Mouse (Mus musculus) Patski (cell line): ENCODE data around the gene Ecpas. TPM values are rescaled to one million over a fixed set of nuclear protein-coding genes. Genes with fewer than 3 reads are reported as not detected.

ENCODE experiments used
- ATAC-seq: fragments of 100-300 bp; one replicate; pipeline ENCODE4 v1.8.0; 2021
- CTCF ChIA-PET: fragments of 350-600 bp; sonication (Branson Sonifier 250); formaldehyde crosslinking; loops from one replicate; lab custom pipeline; 2022; ENCODE audit warnings: inconsistent platforms; lab: Charles Lee
- POLR2A ChIA-PET: fragments of 350-600 bp; sonication (Branson Sonifier 250); formaldehyde crosslinking; loops from one replicate; lab custom pipeline; 2022; ENCODE audit warnings: antibody characterized with exemption, inconsistent platforms; lab: Charles Lee
- DNase-seq: peaks from one replicate; pipeline ENCODE4 v3.0.0-alpha.2; 2011; ENCODE audit warnings: low read depth, low spot score
- H3K27me3 ChIP-seq: fragments of 371-371 bp; one replicate; pipeline ENCODE4 v1.5.1; 2021
- CTCF ChIP-seq: fragments of 100-300 bp; IDR thresholded peaks from one replicate; pipeline ENCODE4 v1.5.1; 2021
- in situ Hi-C: fragments of 300-500 bp; cut with MboI; formaldehyde crosslinking; loops from 3 replicates; pipeline ENCODE4 v1.11.1; 2018; ENCODE audit warnings: low pct_unique_long_range_greater_than_20kb, mixed read lengths
- polyA plus RNA-seq: library from polyadenylated mRNA; unstranded; gene quantifications from one replicate; pipeline ENCODE4 v1.2.3, GENCODE M21; 2021

Ecpas gene
- polyA plus RNA-seq, 1 experiment from 2014 or later: 37.8 TPM

DNA sequence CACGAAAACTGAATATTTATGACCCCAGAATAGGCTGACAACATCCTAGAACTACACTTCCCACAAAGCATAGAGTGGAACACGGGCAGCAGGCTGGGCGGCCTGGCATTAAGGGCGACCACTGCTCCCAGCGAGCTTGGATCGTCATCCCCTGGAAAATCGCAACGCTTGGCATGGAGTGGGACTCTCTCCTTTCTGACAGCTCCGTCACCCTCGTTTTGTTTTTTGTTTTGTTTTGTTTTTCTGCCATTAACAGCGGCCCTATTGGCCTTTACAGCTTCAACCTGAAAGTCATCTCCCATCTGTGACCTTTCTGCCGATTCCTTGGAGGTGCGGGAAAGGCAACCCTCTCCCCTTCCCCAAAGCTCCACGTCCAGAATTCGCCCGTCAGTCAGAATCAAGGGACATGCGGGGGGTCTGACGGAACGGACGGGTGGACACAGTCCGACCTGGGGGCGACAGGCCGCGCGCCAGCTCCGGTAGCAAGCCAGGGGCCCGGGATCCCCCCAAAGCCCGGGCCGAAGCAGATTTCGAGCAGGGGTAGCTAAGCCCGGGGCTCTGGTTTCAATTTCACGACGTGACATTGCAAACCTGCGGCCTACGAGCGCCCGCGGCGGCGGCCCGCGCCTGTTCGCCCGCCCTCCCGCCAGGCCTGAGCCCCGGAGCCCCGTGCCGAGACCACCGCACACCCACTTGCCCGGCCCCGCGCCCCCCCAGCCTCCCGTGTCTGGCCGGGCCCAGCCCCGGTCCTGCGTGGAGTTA is 1.3 kb downstream of the Ecpas start:
- ATAC-seq (peak; percentile 32), DNase-seq (peak; percentile 12)
- H3K27me3 ChIP-seq: no peaks in the 10 kb centered on the region
- ChIA-PET POLR2A (interaction anchor here (0.8 to 1.3 kb wide), 4 partner anchors 11 to 42 kb away, joined by 3 read pairs; no protein-coding TSS in a partner anchor), CTCF (interaction anchor here (1.6 kb wide), 1 partner anchor 74 kb away, joined by 3 read pairs; no protein-coding TSS in a partner anchor)
- in situ Hi-C loops: no loop called here
- no peak for TF ChIP-seq CTCF

DNA sequence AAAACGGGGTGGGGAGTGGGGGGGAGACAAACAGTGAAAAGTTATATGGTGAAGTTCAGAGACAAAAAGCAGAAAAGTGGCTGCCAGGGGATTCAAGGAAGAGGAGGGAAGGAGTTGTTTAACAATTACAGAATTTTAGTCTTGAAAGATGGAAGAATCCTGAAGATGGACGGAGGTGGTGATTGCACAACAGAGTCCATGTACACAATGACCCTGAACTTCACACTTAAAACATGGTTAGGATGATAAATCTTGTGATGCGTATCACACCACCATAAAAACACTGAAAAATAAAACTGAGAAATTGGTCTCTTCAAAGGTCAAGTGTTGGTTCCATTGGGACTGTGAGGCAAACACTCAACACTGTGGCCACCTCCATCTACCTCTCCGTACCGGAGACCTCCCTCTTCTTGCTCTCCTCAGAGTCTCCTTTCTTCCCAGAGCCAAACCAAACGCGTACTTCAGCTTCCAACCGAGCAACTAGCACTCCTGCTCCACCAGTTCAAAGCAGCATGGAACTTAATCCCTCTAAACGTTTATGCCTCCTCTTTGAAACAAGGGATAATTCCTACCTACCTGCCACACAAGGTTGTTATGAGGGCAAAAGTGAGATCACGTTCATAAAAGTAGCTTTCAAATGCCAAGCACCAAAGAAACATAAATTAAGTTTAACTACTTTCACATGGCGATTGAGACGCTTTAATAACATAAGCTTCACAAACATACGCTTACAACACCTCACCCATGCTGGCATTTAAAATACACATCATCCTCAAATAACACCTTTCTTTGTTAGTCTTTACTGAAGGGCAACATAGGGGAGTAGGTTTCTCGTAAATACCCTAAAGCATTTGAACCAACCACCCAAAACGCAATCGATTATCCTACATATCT is 2.1 kb downstream of the Ecpas start:
- POLR2A ChIA-PET: interaction anchor here (0.8 to 1.3 kb wide), 2 partner anchors 11 to 41 kb away, joined by 3 read pairs; no protein-coding TSS in a partner anchor
- no peak for TF ChIP-seq CTCF
- CTCF ChIA-PET: interaction anchor here (1.6 kb wide), 1 partner anchor 75 kb away, joined by 3 read pairs; no protein-coding TSS in a partner anchor
- in situ Hi-C loops: no loop called here
- DNase-seq (no peak), ATAC-seq (no peak)
- no peaks in the 10 kb centered on the region for H3K27me3 ChIP-seq

DNA sequence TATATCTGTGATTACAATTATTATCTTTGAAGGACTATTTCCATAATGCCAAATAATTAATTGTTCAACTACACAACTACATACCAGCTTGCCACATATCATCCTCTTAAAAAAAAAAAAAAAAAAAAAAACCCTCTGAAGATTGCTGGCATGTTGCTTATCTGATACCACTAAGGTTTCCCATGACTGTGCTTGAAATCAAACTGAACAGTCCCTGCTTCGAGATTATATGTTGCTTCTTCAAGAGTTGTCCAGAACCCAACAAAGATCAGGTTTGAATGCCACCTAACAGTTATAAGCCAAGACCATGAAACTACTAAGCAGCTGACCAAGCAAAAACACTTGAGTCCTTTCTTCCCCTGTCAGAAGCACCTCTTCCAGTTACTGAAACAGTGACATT is 5.1 kb downstream of the Ecpas start:
- H3K27me3 ChIP-seq: no peaks in the 10 kb centered on the region
- ChIA-PET CTCF (no interaction called here), POLR2A (no interaction called here)
- TF ChIP-seq CTCF: no peak
- DNase-seq (no peak), ATAC-seq (no peak)
- in situ Hi-C loops: no loop called here

DNA sequence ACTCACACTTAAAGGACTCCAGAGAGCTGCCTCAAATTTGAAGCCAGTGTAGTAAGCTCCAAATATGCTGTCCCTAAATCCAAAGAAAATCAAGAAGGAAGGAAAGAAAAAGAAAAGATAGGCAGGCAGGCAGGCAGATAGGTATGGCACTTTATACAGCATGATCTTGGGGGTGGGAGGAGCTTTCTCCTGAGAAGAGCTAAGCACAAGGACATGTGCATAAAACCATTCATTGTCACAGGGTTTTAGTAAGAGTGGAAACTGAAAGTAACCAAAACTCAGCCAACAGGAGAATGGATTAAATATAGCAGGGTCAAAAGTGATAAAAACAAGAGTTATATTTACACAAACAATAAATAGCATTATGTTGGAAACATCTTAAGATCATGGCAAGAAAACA is 14.2 kb downstream of the Ecpas start:
- CTCF ChIA-PET: no interaction called here
- no peak for TF ChIP-seq CTCF
- in situ Hi-C loops: no loop called here
- POLR2A ChIA-PET: no interaction called here
- DNase-seq: no peak
- no peaks in the 10 kb centered on the region for H3K27me3 ChIP-seq
- no peak for ATAC-seq

DNA sequence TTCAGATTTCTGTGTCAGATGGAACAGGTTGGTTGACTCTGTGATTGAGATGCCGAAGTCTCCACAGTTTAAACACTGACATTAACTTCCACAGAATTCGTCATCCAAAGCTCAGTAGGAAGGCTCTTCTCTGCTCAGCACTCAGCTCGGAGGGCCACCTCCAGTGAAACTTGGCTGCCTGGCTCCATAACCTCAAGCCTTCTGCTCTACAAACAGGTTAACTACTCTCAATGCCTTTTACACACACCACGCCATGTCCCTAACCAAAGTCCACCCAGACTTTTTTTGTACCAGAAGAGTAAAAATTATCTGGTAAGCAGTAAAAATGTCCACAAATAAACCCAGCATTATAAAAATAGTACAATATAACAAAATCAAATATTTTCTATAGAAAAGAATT is 15.1 kb downstream of the Ecpas start:
- in situ Hi-C loops: no loop called here
- DNase-seq (no peak), ATAC-seq (no peak)
- ChIA-PET POLR2A (no interaction called here), CTCF (interaction anchor here (0.5 kb wide), 1 partner anchor 105 kb away, joined by 3 read pairs; no protein-coding TSS in a partner anchor)
- H3K27me3 ChIP-seq: no peaks in the 10 kb centered on the region
- no peak for TF ChIP-seq CTCF

DNA sequence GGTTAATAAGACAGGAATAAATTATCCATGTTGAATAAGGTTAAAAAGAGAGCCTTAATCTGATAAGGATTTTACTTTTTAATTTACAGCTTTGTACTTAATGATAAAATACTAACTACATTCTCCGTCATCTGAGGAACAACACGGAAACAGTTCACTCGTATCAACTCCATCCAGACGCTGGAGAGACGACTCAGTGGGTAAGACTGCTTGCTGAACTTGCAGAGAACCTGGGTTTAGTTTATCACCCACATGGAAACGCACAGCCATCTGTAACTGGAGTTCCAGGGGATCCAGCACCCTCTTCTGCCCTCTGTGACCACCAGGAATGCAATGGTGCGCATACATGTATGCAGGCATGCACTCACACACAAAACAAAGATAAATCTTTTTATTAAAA is 18.1 kb downstream of the Ecpas start:
- no peak for DNase-seq
- in situ Hi-C loops: no loop called here
- H3K27me3 ChIP-seq: no peaks in the 10 kb centered on the region
- CTCF ChIA-PET: no interaction called here
- POLR2A ChIA-PET: no interaction called here
- TF ChIP-seq CTCF: no peak
- ATAC-seq: no peak

DNA sequence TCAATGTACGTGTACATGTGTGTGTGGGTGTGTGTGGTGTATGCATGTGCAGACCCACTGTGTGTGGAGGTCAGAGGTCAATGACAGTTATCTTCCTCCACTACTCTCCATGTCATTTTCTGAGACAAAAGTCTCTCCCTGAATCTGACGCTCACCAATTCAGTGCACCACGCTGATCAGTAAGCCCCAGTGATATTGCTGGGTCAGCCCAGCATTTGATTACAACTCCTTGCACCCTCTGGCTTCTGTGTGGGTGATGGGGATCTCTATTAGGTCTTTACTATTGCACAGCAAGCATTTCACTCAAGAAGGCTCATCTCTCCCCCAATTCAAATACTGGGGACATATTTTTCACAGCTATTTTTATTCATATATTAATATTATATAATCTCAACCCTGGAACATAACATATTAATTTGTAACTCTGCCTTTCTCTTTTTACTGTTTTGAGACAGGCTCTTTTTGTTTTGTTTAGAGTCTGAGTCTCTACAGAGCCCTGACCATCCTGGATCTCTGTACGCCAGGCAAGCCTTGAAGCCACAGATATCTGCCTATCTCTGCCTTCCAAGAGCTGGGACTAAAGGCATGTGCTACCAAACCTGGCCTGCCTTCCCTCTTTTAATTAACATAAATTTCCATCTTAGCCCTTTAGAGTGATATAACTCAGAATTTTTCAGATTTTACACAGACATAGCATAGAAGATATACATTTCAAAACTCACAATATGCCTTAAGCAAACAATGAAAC is 22.3 kb downstream of the Ecpas start:
- in situ Hi-C loops: no loop called here
- no peak for DNase-seq
- POLR2A ChIA-PET: no interaction called here
- CTCF ChIA-PET: no interaction called here
- ATAC-seq: no peak
- TF ChIP-seq CTCF: no peak
- no peaks in the 10 kb centered on the region for H3K27me3 ChIP-seq

DNA sequence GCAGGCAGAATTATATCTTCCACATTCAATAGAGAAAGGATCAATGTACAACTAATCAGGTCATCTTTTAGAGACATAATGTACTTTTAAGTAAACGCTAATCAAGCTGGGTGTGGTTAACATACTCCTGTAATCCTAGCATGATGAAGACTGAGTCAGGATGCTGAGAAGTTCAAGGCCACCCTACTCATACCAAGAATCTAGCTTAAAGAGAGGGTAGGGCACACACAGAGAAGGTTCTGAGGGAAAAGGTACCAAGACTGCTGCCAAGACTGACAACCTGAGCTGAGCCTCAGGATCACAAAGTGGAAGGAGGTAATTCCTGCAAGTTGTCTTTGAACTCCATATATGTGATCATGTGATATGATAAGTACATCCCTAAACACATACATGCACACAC is 24.0 kb downstream of the Ecpas start:
- in situ Hi-C loops: no loop called here
- no peaks in the 10 kb centered on the region for H3K27me3 ChIP-seq
- ChIA-PET POLR2A (no interaction called here), CTCF (interaction anchor here (1.1 to 2.4 kb wide), 2 partner anchors 11 to 19 kb away, joined by 4 to 6 read pairs; no protein-coding TSS in a partner anchor)
- ATAC-seq: no peak
- no peak for TF ChIP-seq CTCF
- no peak for DNase-seq

DNA sequence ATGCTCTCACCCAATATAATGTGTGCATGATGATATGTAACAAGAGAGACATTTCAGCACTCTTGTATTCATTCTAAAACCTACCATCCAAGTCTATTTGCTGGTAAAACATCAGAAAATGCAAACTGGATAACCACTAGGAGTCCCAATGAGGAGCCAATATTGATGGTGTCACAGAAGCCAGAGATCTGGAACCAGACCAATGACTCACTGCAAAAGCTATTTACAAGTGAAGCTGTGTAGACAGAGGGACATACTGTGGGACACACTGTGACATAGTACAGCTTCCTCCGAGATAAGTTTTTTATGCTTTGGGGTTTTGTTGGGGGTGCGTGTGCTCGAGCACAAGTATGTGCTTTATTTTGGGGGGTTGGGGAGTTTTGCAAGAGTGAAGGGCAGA is 24.9 kb downstream of the Ecpas start:
- POLR2A ChIA-PET: no interaction called here
- no peaks in the 10 kb centered on the region for H3K27me3 ChIP-seq
- CTCF ChIA-PET: interaction anchor here (1.3 to 2.4 kb wide), 2 partner anchors 12 to 18 kb away, joined by 3 to 6 read pairs; no protein-coding TSS in a partner anchor
- in situ Hi-C loops: no loop called here
- no peak for DNase-seq
- TF ChIP-seq CTCF: no peak
- ATAC-seq: no peak

DNA sequence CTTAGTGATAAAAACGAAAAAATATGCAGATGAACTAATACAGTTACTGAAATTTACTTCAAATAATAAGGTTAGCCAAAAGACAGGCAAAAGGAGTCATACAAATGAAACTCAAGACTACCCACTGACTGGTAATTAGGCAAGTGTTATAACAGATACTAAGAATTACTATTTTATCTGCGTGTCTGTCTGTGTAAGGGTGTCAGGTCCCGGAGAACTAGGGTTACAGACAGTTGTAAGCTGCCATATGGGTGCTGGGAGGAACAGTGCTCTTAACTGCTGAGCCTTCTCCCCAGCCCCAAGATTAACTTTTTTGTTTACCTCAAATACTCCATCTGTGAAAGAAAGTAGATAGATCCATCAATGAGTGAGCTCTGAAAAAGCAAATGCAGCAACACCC is 25.8 kb downstream of the Ecpas start:
- DNase-seq: no peak
- in situ Hi-C loops: no loop called here
- no peaks in the 10 kb centered on the region for H3K27me3 ChIP-seq
- TF ChIP-seq CTCF: no peak
- ATAC-seq: no peak
- POLR2A ChIA-PET: no interaction called here
- CTCF ChIA-PET: interaction anchor here (1.3 kb wide), 1 partner anchor 13 kb away, joined by 3 read pairs; no protein-coding TSS in a partner anchor
